Mouse (Mus musculus) lung, embryonic 14.5 days (tissue): ENCODE measurements around the gene Tmem240. TPM values are rescaled to one million over a fixed set of nuclear protein-coding genes. Genes with fewer than 3 reads are reported as not detected.

ENCODE experiments used
- ATAC-seq: fragments of 200-750 bp; cut with Nextera tagmentation; 2 replicates; pipeline ENCODE4 v1.8.0; 2017; ENCODE audit warnings: mild to moderate bottlenecking, moderate TSS enrichment, moderate library complexity; ENCODE audit not compliant: insufficient read depth
- DNase-seq: peaks from one replicate; pipeline ENCODE4 v3.0.0-alpha.2; 2015
- H3K27ac ChIP-seq: fragments of 300-500 bp; sonication (generic); 2 replicates; pipeline ENCODE4 v1.5.1; 2014; ENCODE audit warnings: low read depth, mild to moderate bottlenecking, moderate library complexity
- H3K27me3 ChIP-seq: fragments of 300-500 bp; sonication (generic); 2 replicates; pipeline ENCODE4 v1.6.1; 2014; ENCODE audit warnings: low read length, control low read depth; ENCODE audit not compliant: insufficient read depth
- H3K36me3 ChIP-seq: fragments of 300-500 bp; sonication (generic); 2 replicates; pipeline ENCODE4 v1.6.1; 2014; ENCODE audit warnings: control low read depth; ENCODE audit not compliant: insufficient read depth
- H3K4me1 ChIP-seq: fragments of 300-500 bp; sonication (generic); 2 replicates; pipeline ENCODE4 v1.6.1; 2014; ENCODE audit warnings: antibody characterized with exemption, control low read depth; ENCODE audit not compliant: insufficient read depth
- H3K4me2 ChIP-seq: fragments of 300-500 bp; sonication (generic); 2 replicates; pipeline ENCODE4 v1.6.1; 2014; ENCODE audit warnings: mild to moderate bottlenecking
- H3K4me3 ChIP-seq: fragments of 300-500 bp; sonication (generic); 2 replicates; pipeline ENCODE4 v1.5.1; 2014; ENCODE audit warnings: low read depth, low read length
- H3K9ac ChIP-seq: fragments of 300-500 bp; sonication (generic); 2 replicates; pipeline ENCODE4 v1.6.1; 2014
- H3K9me3 ChIP-seq: fragments of 300-500 bp; sonication (generic); 2 replicates; pipeline ENCODE4 v1.6.1; 2016; ENCODE audit warnings: low read depth, low read length, control low read depth
- CTCF ChIP-seq: IDR thresholded peaks from 2 replicates; pipeline ENCODE4 v1.5.1; 2016; ENCODE audit warnings: antibody characterized with exemption, low read depth
- WGBS: fragments of 180-500 bp; shearing (Covaris S2); extraction: QIAGEN DNeasy Blood & Tissue Kit; methylation state at CpG from one replicate; pipeline ENCODE4 v1.1.7; 2014; 5-methylcytosine and 5-hydroxymethylcytosine counted together
- polyA plus RNA-seq: library from polyadenylated mRNA; unstranded; fragments of >200 nt; fragmentation: Nextera tagmentation; extraction: Ambion mirVana; gene quantifications from 2 replicates; pipeline ENCODE4 v1.2.1, GENCODE M21; 2014

Tmem240 gene
- polyA plus RNA-seq, 1 experiment from 2014 or later: 0.86 TPM

DNA sequence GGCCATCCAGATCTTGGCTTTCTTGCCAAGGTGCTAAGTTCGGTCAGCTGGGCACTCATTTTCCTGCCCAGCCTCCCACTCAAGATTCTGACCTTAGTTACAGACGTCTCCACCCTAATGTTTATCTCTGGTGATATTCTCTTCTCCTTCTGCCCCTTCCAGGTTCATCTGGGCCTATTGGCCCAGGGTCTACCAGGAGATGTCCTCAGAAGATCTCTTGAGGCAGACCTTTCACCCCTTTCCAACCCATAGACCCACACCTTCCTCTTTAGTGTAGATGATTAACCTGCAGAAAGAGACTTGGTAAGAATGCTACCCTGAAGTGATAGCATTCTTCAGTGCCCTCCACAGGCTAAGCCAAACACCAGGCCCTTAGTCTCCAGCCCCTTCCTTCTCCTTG lies 37.1 kb downstream of the Tmem240 start:
- no peak for TF ChIP-seq CTCF
- Histone ChIP-seq H3K27ac (no peak overlapping the region), H3K4me1 (peaks cover 21% of the 10 kb centered on the region), H3K27me3 (peaks cover 14% of the 10 kb centered on the region), H3K9me3 (no peaks in the 10 kb centered on the region), H3K4me3 (no peak overlapping the region), H3K36me3 (no peaks in the 10 kb centered on the region), H3K4me2 (no peak overlapping the region), H3K9ac (no peak overlapping the region)
- DNase-seq: no peak
- 58% methylated on average over 2 of the region's 2 CpGs for WGBS
- no peak for ATAC-seq

DNA sequence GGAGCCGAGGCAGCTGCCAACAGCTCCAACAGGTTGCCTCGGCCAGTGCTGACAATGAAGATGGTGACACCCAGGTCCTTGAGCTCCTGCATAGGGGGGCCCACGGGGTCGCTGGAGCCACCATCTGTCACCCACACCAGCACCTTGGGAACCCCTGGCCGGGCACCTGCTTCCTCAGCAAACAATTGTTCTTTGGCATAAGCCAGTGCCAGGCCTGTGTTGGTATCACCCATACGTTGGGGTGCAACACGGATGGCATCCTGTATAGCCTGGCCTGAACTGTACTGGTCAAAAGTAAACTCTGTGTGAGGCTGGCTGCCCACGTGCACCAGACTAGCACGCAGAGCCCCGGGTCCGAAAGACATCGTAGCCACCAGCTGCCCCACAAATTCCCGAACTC lies 38.2 kb downstream of the Tmem240 start:
- ATAC-seq (no peak), DNase-seq (no peak)
- Histone ChIP-seq H3K27ac (no peak overlapping the region), H3K4me2 (no peak overlapping the region), H3K9me3 (no peaks in the 10 kb centered on the region), H3K36me3 (no peaks in the 10 kb centered on the region), H3K4me1 (peaks cover 29% of the 10 kb centered on the region), H3K4me3 (no peak overlapping the region), H3K9ac (no peak overlapping the region), H3K27me3 (peaks cover 14% of the 10 kb centered on the region)
- WGBS: 87% methylated on average over 13 of the region's 13 CpGs
- TF ChIP-seq CTCF: no peak

DNA sequence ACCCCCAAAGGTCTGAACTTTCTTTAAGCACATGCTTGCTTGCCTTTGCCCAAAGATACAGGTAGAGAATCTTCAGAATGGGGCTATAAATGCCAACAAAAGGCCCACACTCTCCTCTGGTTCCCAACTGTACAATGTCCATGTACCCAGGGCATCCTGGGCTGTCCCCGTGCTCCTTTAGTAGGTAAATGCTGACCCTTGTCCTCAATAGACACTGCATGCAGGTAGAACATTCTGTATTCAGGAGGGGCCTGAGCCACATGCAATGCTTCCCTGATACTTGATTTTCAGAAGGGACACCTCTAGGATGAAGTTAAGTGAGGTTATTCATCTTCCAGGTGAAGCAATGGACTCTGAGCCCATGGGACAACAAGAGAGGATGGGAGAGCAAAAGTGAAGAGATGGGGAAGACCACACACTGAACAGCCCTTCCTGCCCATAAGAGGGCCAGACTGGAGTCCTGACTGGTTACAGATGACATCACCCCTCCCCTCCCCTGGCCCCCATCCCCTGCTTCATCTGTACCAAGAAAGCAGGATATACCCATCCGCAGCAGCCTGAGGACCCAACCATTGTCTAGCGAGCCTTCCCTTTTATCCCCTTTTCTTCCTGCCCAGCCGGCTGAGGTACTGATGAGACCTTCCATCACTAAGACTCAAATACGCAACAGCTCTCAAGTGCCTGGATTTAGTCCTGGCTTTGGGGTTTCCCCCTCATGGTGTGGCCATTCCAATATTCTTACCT lies 38.9 kb downstream of the Tmem240 start:
- Histone ChIP-seq H3K27ac (no peak overlapping the region), H3K27me3 (peaks cover 14% of the 10 kb centered on the region), H3K4me2 (peak overlapping the region; percentile 73), H3K36me3 (no peaks in the 10 kb centered on the region), H3K9me3 (no peaks in the 10 kb centered on the region), H3K9ac (no peak overlapping the region), H3K4me3 (peak overlapping the region; percentile 36), H3K4me1 (peaks cover 32% of the 10 kb centered on the region)
- ATAC-seq (no peak), DNase-seq (peak; percentile 22)
- TF ChIP-seq CTCF: no peak
- 29% methylated on average over 5 of the region's 5 CpGs for WGBS

DNA sequence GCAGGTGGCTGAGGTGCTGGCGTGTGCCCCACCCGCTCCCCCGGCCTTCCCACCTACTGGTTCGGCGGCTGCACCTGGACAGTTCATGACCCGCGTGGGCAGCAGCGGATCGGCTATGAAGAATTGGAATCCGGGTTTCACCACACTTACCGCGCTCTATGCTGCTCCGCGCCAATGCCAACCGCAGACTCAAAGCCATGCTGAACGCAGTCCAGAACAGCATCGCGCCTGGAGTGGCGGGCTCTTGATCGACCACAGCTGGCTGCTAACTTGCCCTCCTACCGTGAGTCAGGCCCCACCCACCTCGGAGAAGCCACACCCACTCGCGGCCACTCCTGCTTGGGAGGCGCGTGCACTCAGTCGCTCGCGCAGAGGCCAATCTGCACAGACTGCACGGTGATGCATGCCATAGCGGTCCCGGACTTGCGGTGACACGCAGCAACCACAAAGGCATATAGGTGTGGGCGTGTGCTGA lies 39.7 kb downstream of the Tmem240 start, which contains the start of gene Vwa1:
Gene Vwa1, minus strand, starts transcription at position 419 of the 475 bp plus-strand sequence.
- Histone ChIP-seq H3K9ac (no peak within 1 kb of the TSS), H3K4me1 (peaks cover 32% of the 10 kb centered on the region), H3K27me3 (peaks cover 14% of the 10 kb centered on the region), H3K9me3 (no peaks in the 10 kb centered on the region), H3K36me3 (no peaks in the 10 kb centered on the region), H3K27ac (peak within 1 kb of the TSS; percentile 69), H3K4me2 (peak within 1 kb of the TSS; percentile 73), H3K4me3 (peak within 1 kb of the TSS; percentile 36)
- peak; percentile 73 for ATAC-seq
- under 1% methylated on average over 35 of the region's 35 CpGs for WGBS
- peak; percentile 94 for DNase-seq
- no peak for TF ChIP-seq CTCF

DNA sequence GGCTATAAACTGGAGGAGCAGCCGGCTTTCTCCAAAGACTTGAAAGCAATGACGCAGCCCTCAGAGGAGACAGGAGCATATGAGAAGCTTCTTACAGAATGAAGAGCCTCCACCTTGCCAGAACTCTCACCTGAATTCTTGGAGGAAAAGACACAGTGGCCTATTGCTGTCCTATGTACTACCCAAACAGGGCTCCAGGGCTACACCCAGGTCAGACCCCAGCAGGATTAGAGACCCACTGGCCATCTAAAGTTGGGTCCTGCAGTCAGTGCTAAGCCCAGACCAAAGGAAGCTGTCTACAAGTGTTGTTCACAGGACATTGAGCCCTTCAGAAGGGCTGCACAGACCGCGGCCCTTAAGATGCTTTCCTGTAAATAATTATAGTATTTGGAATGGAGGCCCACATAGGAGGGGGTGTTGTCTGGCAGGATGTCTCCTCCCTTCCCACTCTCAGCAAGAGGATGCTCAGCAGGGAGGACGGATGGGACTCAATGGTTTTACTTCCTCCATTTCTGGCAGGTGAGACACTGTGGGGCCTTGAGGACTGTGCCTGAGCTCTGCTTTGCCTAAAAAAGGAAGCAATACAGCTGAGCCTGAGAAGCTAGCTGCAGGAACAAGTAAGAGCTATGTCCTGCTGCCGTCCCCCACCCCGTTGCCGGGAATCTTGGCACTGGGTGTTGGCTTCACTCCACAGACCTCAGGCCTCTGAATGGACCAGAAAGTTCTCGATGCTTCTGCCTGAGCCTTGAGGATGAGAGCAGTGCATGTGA lies 40.6 kb downstream of the Tmem240 start:
- peaks cover 30% of the 10 kb centered on the region for H3K4me1 ChIP-seq
- H3K9ac ChIP-seq: no peak overlapping the region
- H3K27ac ChIP-seq: peak overlapping the region; percentile 69
- peaks cover 14% of the 10 kb centered on the region for H3K27me3 ChIP-seq
- DNase-seq (peak; percentile 73), ATAC-seq (0 out of 2 replicates have a peak, but pooled peaks have one; percentile 7)
- peak overlapping the region; percentile 73 for H3K4me2 ChIP-seq
- H3K36me3 ChIP-seq: no peaks in the 10 kb centered on the region
- WGBS: 32% methylated on average over 9 of the region's 9 CpGs
- no peaks in the 10 kb centered on the region for H3K9me3 ChIP-seq
- peak overlapping the region; percentile 36 for H3K4me3 ChIP-seq
- TF ChIP-seq CTCF: no peak

DNA sequence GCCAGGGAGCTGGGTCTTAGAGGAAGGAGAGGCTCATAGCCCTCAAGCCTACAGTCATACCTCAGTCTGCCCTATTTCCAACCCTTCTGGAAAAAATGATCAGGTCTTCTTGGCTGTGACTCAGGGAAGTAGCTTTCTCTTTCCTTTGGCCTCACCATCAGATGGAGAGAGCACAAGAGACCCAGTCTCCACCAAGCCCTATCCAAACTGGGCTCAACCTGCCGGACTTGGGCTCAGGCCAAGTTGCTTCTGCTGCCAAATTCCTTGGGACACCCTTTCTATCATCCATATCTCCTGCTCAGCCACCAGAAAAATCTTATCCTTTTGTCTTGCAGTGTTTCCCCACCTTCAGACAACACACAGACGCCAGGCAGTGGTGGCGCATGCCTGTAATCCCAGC lies 41.3 kb downstream of the Tmem240 start:
- Histone ChIP-seq H3K9ac (no peak overlapping the region), H3K27me3 (peaks cover 14% of the 10 kb centered on the region), H3K36me3 (no peaks in the 10 kb centered on the region), H3K9me3 (no peaks in the 10 kb centered on the region), H3K4me2 (no peak overlapping the region), H3K4me1 (peaks cover 27% of the 10 kb centered on the region), H3K27ac (peak overlapping the region; percentile 69), H3K4me3 (no peak overlapping the region)
- TF ChIP-seq CTCF: no peak
- ATAC-seq (no peak), DNase-seq (peak; percentile 75)
- 55% methylated on average over 3 of the region's 3 CpGs for WGBS
